Mouse (Mus musculus) adrenal gland, postnatal 36 days (tissue): ENCODE results near the gene Olfr1361. TPM values are rescaled to one million over a fixed set of nuclear protein-coding genes. Genes with fewer than 3 reads are reported as not detected.

Source experiments
- DNase-seq, 2 experiments: peaks; one replicate each; pipeline ENCODE4 v3.0.0; 2021; ENCODE audit warnings: mixed read lengths in 1 of 2
- long read RNA-seq, 2 experiments: library from polyadenylated mRNA; stranded (forward); transcript quantifications; one replicate each; pipeline ENCODE4 v2.0.0; 2021; ENCODE audit warnings: borderline sequencing depth in 2 of 2
- total RNA-seq, 2 experiments: library from RNA; stranded (reverse); gene quantifications; 2 replicates each; pipeline ENCODE4 v1.2.3; 2021

Gene Olfr1361
- not detected for total RNA-seq
- long read RNA-seq, experiment 1, result 0 reads
- long read RNA-seq, experiment 2, result 0 reads

- DNase-seq, result no peak
These were observed at the start of gene Olfr1361 for GRCm38 (mm10) chr13:21663286-21663685. Olfr1361 (minus strand) TSS chr13:21663386.

DNA sequence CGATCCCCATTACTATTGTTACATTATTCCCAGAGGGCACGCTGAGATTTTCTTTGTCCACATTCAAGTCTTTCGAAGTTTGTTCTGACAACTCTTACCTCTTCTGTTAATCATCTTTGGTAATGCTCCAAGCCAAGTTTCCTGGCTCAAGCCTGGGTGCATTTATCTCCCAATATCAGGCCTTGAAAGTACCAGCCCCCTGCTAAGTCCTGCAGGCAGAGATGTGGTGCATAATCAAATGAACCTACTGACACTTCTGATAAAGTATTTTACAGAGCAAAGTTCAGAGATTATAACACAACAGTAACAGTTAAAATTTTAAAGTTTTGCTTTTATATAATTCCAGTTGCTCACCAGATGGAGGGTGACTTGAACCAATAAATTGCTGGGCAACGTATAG is 48.5 kb upstream of the Olfr1361 start:
- DNase-seq, result no peak

DNA sequence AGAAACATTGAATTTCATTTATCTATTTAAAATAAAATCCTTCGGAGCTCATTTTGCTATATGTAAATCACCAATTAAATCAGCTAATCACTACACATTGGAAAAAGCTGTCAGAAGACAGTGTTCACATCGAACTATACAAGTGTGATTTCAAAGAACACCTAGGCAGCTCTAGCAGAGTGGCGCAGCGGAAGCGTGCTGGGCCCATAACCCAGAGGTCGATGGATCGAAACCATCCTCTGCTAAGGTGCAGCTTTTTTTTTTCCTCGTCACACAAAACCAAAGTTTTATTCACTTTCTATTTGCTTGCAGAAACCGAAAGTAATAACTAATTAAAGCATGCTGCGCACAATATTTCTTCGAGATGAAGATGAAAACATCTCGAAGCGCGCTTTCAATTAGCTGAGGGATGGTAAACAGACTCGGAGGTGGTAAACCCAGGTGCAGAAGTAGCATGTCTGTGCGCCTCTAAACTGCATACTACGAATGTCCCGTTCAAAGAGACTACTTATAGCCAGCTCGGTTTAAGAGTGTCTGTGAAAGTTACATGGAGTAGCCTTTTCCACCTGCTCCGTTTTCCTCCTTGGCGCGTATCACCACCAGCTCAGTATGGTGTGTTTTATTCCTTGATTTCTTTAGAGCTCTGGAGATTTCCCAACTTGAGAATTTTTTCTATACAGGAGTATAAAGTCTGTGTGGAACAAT is 47.8 kb upstream of the Olfr1361 start:
- DNase-seq, result peak; percentile 76 to 77

GRCm38 (mm10) chr13:21710031-21710711 is 47.0 kb upstream of the Olfr1361 start:
- DNase-seq, result peak; percentile 89 to 91

- DNase-seq, result no peak
These were observed 43.5 kb upstream of the Olfr1361 start for GRCm38 (mm10) chr13:21706669-21707068.

DNA sequence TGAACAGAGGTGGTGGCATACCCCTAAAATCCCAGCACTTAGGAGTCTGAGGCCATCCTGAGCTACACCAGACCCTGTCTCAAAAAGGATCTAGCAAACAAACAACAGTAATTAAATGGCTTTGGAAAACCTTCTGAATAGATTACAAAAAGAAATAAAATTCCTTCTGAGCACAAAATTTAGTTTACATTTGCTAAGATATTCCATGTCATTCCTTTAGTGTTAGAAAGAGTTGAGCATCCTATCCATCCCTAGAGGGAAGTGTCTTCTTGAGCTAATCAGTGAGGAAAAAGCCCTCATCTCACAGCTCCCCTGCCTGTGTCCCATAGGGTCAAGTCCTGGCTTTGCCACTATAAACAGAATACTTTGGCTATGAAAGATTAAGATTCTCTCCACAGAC is 34.6 kb upstream of the Olfr1361 start, which contains the start of gene Olfr1359:
Gene Olfr1359, plus strand, starts transcription at position 301 of the 400 bp plus-strand sequence.
- no peak for DNase-seq

DNA sequence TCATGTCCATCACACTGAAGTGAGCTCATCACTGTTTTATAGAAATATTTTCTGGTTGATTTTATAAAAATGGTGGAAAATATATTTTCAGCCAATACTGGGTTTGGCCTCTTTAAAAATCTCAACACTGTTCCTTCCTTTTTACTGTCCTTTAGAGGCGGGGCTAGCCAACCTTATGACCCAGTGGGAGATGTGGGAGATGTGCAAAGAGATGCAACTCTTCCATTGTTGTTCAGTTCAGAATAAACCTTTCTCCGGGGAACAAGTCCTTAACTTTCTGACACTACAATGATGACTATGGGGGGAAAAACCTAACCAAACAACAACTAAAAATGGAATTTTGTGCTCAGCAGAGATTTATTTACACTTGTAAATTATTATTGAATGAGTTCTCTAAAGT is 14.1 kb upstream of the Olfr1361 start, which contains the start of gene Olfr1360:
Gene Olfr1360, minus strand, starts transcription at position 101 of the 400 bp plus-strand sequence.
- DNase-seq, result no peak

- no peak for DNase-seq
These were observed 20.8 kb downstream of the Olfr1361 start, which contains the start of gene Olfr11 for GRCm38 (mm10) chr13:21642418-21642817. Olfr11 (minus strand) TSS chr13:21642518.

GRCm38 (mm10) chr13:21613922-21614321 is 49.3 kb downstream of the Olfr1361 start, which contains the start of gene Olfr1362:
Olfr1362 (minus strand) TSS chr13:21614022.
- no peak for DNase-seq

Other genes starting within 250 kb of the Olfr1361 start
- under 1 TPM; 0.79 to 0.89 TPM for gene Pgbd1, start 222.3 kb downstream of the Olfr1361 start, total RNA-seq
- gene Zscan26, start 209.7 kb downstream of the Olfr1361 start, total RNA-seq, result 10 to 100 TPM; 34.5 to 39.7 TPM
- 1 to 10 TPM in 1 of 2 experiments, under 1 TPM in 1; 0.96 to 1.4 TPM for gene Nkapl, start 194.9 kb downstream of the Olfr1361 start, total RNA-seq
- 1 to 10 TPM; 2.1 to 2.6 TPM for gene Zkscan4, start 184.5 kb downstream of the Olfr1361 start, total RNA-seq
- not detected for gene Gm10065, start 183.9 kb downstream of the Olfr1361 start, total RNA-seq
- 10 to 100 TPM; 11.0 to 12.8 TPM for gene AK157302, start 168.2 kb downstream of the Olfr1361 start, total RNA-seq
- 10 to 100 TPM; 89.0 to 99.3 TPM for gene Gm11273, start 162.0 kb downstream of the Olfr1361 start, total RNA-seq
- 10 to 100 TPM; 16.9 to 19.2 TPM for gene Zkscan8, start 132.3 kb downstream of the Olfr1361 start, total RNA-seq
- gene Olfr1366, start 120.6 kb downstream of the Olfr1361 start, total RNA-seq, result not detected
- not detected for gene Olfr1535, start 103.5 kb downstream of the Olfr1361 start, total RNA-seq
- gene Olfr1364, start 81.6 kb downstream of the Olfr1361 start, total RNA-seq, result not detected
- gene Olfr1362, start 49.4 kb downstream of the Olfr1361 start, total RNA-seq, result not detected
- gene Olfr11, start 20.9 kb downstream of the Olfr1361 start, total RNA-seq, result not detected
- not detected for gene Olfr1360, start 14.0 kb upstream of the Olfr1361 start, total RNA-seq
- not detected for gene Olfr1359, start 34.7 kb upstream of the Olfr1361 start, total RNA-seq
- gene Hist1h2bl, start 52.8 kb upstream of the Olfr1361 start, total RNA-seq, result 10 to 100 TPM; 60.4 to 64.6 TPM
- 10 to 100 TPM in 1 of 2 experiments, 1 to 10 TPM in 1; 7.6 to 50.2 TPM for gene Hist1h2ai, start 53.0 kb upstream of the Olfr1361 start, total RNA-seq
- 10 to 100 TPM; 68.3 to 81.7 TPM for gene Hist1h3h, start 54.3 kb upstream of the Olfr1361 start, total RNA-seq
- gene Hist1h2bm, start 58.7 kb upstream of the Olfr1361 start, total RNA-seq, result 10 to 100 TPM; 17.4 to 18.8 TPM
- 10 to 100 TPM; 11.8 to 14.2 TPM for gene Hist1h4j, start 71.7 kb upstream of the Olfr1361 start, total RNA-seq
- gene Hist1h4k, start 87.1 kb upstream of the Olfr1361 start, total RNA-seq, result 100 to 1,000 TPM; 172 to 183 TPM
- 10 to 100 TPM; 18.0 to 19.9 TPM for gene Hist1h2ak, start 90.4 kb upstream of the Olfr1361 start, total RNA-seq
- gene Hist1h2bn, start 90.7 kb upstream of the Olfr1361 start, total RNA-seq, result 10 to 100 TPM; 36.1 to 38.9 TPM
- 10 to 100 TPM; 26.2 to 28.0 TPM for gene Hist1h1b, start 117.2 kb upstream of the Olfr1361 start, total RNA-seq
- gene Hist1h3i, start 120.0 kb upstream of the Olfr1361 start, total RNA-seq, result 10 to 100 TPM; 61.4 to 73.9 TPM
- gene Hist1h2an, start 123.8 kb upstream of the Olfr1361 start, total RNA-seq, result 1 to 10 TPM; 7.5 to 9.1 TPM
- gene Hist1h2bp, start 124.1 kb upstream of the Olfr1361 start, total RNA-seq, result 10 to 100 TPM; 21.9 to 22.1 TPM
- gene Hist1h2bq, start 146.8 kb upstream of the Olfr1361 start, total RNA-seq, result 10 to 100 TPM; 74.0 to 76.3 TPM
- 10 to 100 TPM; 24.0 to 56.4 TPM for gene Hist1h2ao, start 147.1 kb upstream of the Olfr1361 start, total RNA-seq
- gene Hist1h4m, start 148.4 kb upstream of the Olfr1361 start, total RNA-seq, result 100 to 1,000 TPM; 215 to 270 TPM
- 100 to 1,000 TPM in 1 of 2 experiments, 10 to 100 TPM in 1; 56.0 to 125 TPM for gene Hist1h4n, start 168.8 kb upstream of the Olfr1361 start, total RNA-seq
- 10 to 100 TPM; 48.2 to 72.9 TPM for gene Hist1h2ap, start 170.1 kb upstream of the Olfr1361 start, total RNA-seq
- 10 to 100 TPM; 72.5 to 76.9 TPM for gene Hist1h2br, start 170.4 kb upstream of the Olfr1361 start, total RNA-seq